Mouse (Mus musculus) heart, embryonic 12.5 days (tissue): ENCODE measurements at regions not wholly inside any gene's neighbourhood (a gene's known extent, or its start where the extent isn't known, plus 50 kb on each side); places are given as distances from the start of the nearest gene placed in this dataset.

Experiments used
- ATAC-seq: fragments of 200-750 bp; cut with Nextera tagmentation; 2 replicates; pipeline ENCODE4 v1.8.0; 2017; ENCODE audit warnings: moderate TSS enrichment, moderate library complexity; ENCODE audit not compliant: insufficient number of reproducible peaks, low FRiP score
- H3K27ac ChIP-seq: fragments of 300-500 bp; sonication (generic); 2 replicates; pipeline ENCODE4 v1.5.1; 2016; ENCODE audit warnings: mild to moderate bottlenecking, moderate library complexity; ENCODE audit not compliant: poor library complexity, severe bottlenecking
- H3K27me3 ChIP-seq: fragments of 300-500 bp; sonication (generic); replicated peaks from 2 replicates; pipeline ENCODE4 v1.6.1; 2016; ENCODE audit warnings: mild to moderate bottlenecking, moderate library complexity
- H3K36me3 ChIP-seq: fragments of 300-500 bp; sonication (generic); 2 replicates; pipeline ENCODE4 v1.6.1; 2016; ENCODE audit warnings: mild to moderate bottlenecking, moderate library complexity
- H3K4me1 ChIP-seq: fragments of 300-500 bp; sonication (generic); replicated peaks from 2 replicates; pipeline ENCODE4 v1.6.1; 2016; ENCODE audit warnings: mild to moderate bottlenecking
- H3K4me2 ChIP-seq: fragments of 300-500 bp; sonication (generic); 2 replicates; pipeline ENCODE4 v1.6.1; 2016; ENCODE audit warnings: mild to moderate bottlenecking, moderate library complexity
- H3K4me3 ChIP-seq: fragments of 300-500 bp; sonication (generic); 2 replicates; pipeline ENCODE4 v1.5.1; 2016; ENCODE audit warnings: mild to moderate bottlenecking
- H3K9ac ChIP-seq: fragments of 300-500 bp; sonication (generic); 2 replicates; pipeline ENCODE4 v1.6.1; 2016; ENCODE audit warnings: mild to moderate bottlenecking, moderate library complexity
- H3K9me3 ChIP-seq: fragments of 300-500 bp; sonication (generic); replicated peaks from 2 replicates; pipeline ENCODE4 v1.6.1; 2016; ENCODE audit warnings: mild to moderate bottlenecking, moderate library complexity
- WGBS: fragments of 180-500 bp; shearing (Covaris S2); methylation state at CpG from one replicate; pipeline ENCODE4 v1.1.7; 2016; 5-methylcytosine and 5-hydroxymethylcytosine counted together

- no peak for ATAC-seq
- Histone ChIP-seq H3K36me3 (no peaks in the 10 kb centered on the region), H3K4me2 (no peak overlapping the region), H3K9ac (no peak overlapping the region), H3K4me1 (0 out of 2 replicates have a peak, but pooled peaks cover 2% of the 10 kb centered on the region), H3K27ac (no peak overlapping the region), H3K27me3 (no peaks in the 10 kb centered on the region), H3K4me3 (no peak overlapping the region), H3K9me3 (no peaks in the 10 kb centered on the region)
- 76% methylated on average over 5 of the region's 5 CpGs for WGBS
These were observed 392.8 kb downstream of the Ttll7 start for GRCm38 (mm10) chr3:147244911-147245430.

- no peak overlapping the region for H3K27ac ChIP-seq
- H3K4me1 ChIP-seq, result 0 out of 2 replicates have a peak, but pooled peaks cover 2% of the 10 kb centered on the region
- H3K4me2 ChIP-seq, result no peak overlapping the region
- H3K9me3 ChIP-seq, result no peaks in the 10 kb centered on the region
- WGBS, result 79% methylated on average over 5 of the region's 5 CpGs
- H3K27me3 ChIP-seq, result no peaks in the 10 kb centered on the region
- no peak overlapping the region for H3K9ac ChIP-seq
- ATAC-seq, result no peak
- no peaks in the 10 kb centered on the region for H3K36me3 ChIP-seq
- H3K4me3 ChIP-seq, result no peak overlapping the region
These were observed 394.0 kb downstream of the Ttll7 start for GRCm38 (mm10) chr3:147246141-147246540.

- Histone ChIP-seq H3K27me3 (no peaks in the 10 kb centered on the region), H3K27ac (no peak overlapping the region), H3K36me3 (no peaks in the 10 kb centered on the region), H3K4me3 (no peak overlapping the region), H3K9me3 (no peaks in the 10 kb centered on the region), H3K4me2 (no peak overlapping the region), H3K4me1 (peaks cover 6% of the 10 kb centered on the region; the same call in 1 of the 2 replicates), H3K9ac (no peak overlapping the region)
- no peak for ATAC-seq
- WGBS, result 74% methylated on average over 1 of the region's 1 CpGs
These were observed 397.3 kb downstream of the Ttll7 start for GRCm38 (mm10) chr3:147249466-147249865.

- no peaks in the 10 kb centered on the region for H3K36me3 ChIP-seq
- H3K9ac ChIP-seq, result no peak overlapping the region
- no peak for ATAC-seq
- H3K27ac ChIP-seq, result no peak overlapping the region
- H3K4me2 ChIP-seq, result no peak overlapping the region
- H3K27me3 ChIP-seq, result no peaks in the 10 kb centered on the region
- H3K4me3 ChIP-seq, result no peak overlapping the region
- WGBS, result 79% methylated on average over 2 of the region's 2 CpGs
- H3K9me3 ChIP-seq, result no peaks in the 10 kb centered on the region
- H3K4me1 ChIP-seq, result peaks cover 6% of the 10 kb centered on the region; the same call in 1 of the 2 replicates
These were observed 397.7 kb downstream of the Ttll7 start for GRCm38 (mm10) chr3:147249906-147250305.

- no peak for ATAC-seq
- H3K9me3 ChIP-seq, result no peaks in the 10 kb centered on the region
- no peak overlapping the region for H3K4me2 ChIP-seq
- peaks cover 6% of the 10 kb centered on the region; the same call in 1 of the 2 replicates for H3K4me1 ChIP-seq
- H3K4me3 ChIP-seq, result no peak overlapping the region
- 72% methylated on average over 4 of the region's 4 CpGs for WGBS
- H3K9ac ChIP-seq, result no peak overlapping the region
- H3K36me3 ChIP-seq, result no peaks in the 10 kb centered on the region
- no peaks in the 10 kb centered on the region for H3K27me3 ChIP-seq
- no peak overlapping the region for H3K27ac ChIP-seq
These were observed 400.1 kb downstream of the Ttll7 start for GRCm38 (mm10) chr3:147252226-147252788.

GRCm38 (mm10) chr3:147252812-147253211 lies 400.6 kb downstream of the Ttll7 start:
- Histone ChIP-seq H3K9me3 (no peaks in the 10 kb centered on the region), H3K9ac (no peak overlapping the region), H3K36me3 (no peaks in the 10 kb centered on the region), H3K4me1 (peaks cover 6% of the 10 kb centered on the region; the same call in 1 of the 2 replicates), H3K4me2 (no peak overlapping the region), H3K27me3 (no peaks in the 10 kb centered on the region), H3K27ac (no peak overlapping the region), H3K4me3 (no peak overlapping the region)
- WGBS, result 54% methylated on average over 6 of the region's 6 CpGs
- ATAC-seq, result no peak

GRCm38 (mm10) chr3:147254454-147254853 lies 402.3 kb downstream of the Ttll7 start:
- H3K36me3 ChIP-seq, result no peaks in the 10 kb centered on the region
- 69% methylated on average over 5 of the region's 5 CpGs for WGBS
- peaks cover 4% of the 10 kb centered on the region; the same call in 1 of the 2 replicates for H3K4me1 ChIP-seq
- H3K9me3 ChIP-seq, result no peaks in the 10 kb centered on the region
- no peak overlapping the region for H3K4me2 ChIP-seq
- H3K27me3 ChIP-seq, result no peaks in the 10 kb centered on the region
- H3K27ac ChIP-seq, result no peak overlapping the region
- ATAC-seq, result no peak
- H3K9ac ChIP-seq, result no peak overlapping the region
- no peak overlapping the region for H3K4me3 ChIP-seq

- H3K4me1 ChIP-seq, result no peaks in the 10 kb centered on the region
- H3K9ac ChIP-seq, result no peak overlapping the region
- no peaks in the 10 kb centered on the region for H3K9me3 ChIP-seq
- 70% methylated on average over 10 of the region's 10 CpGs for WGBS
- H3K27ac ChIP-seq, result no peak overlapping the region
- H3K27me3 ChIP-seq, result no peaks in the 10 kb centered on the region
- H3K4me2 ChIP-seq, result no peak overlapping the region
- ATAC-seq, result no peak
- H3K36me3 ChIP-seq, result no peaks in the 10 kb centered on the region
- no peak overlapping the region for H3K4me3 ChIP-seq
These were observed 408.9 kb downstream of the Ttll7 start for GRCm38 (mm10) chr3:147260958-147261595.

- Histone ChIP-seq H3K9me3 (no peaks in the 10 kb centered on the region), H3K4me1 (no peaks in the 10 kb centered on the region), H3K27ac (peak overlapping the region; percentile 64), H3K36me3 (no peaks in the 10 kb centered on the region), H3K27me3 (no peaks in the 10 kb centered on the region), H3K4me2 (no peak overlapping the region), H3K9ac (no peak overlapping the region), H3K4me3 (no peak overlapping the region)
- 47% methylated on average over 5 of the region's 5 CpGs for WGBS
- no peak for ATAC-seq
These were observed 414.4 kb downstream of the Ttll7 start for GRCm38 (mm10) chr3:147266556-147266955.

- H3K27me3 ChIP-seq, result no peaks in the 10 kb centered on the region
- peak; percentile 48; the same call in 1 of the 2 replicates for ATAC-seq
- no peak overlapping the region for H3K9ac ChIP-seq
- WGBS, result 20% methylated on average over 3 of the region's 3 CpGs
- no peaks in the 10 kb centered on the region for H3K9me3 ChIP-seq
- H3K4me3 ChIP-seq, result no peak overlapping the region
- peaks cover 18% of the 10 kb centered on the region for H3K4me1 ChIP-seq
- no peaks in the 10 kb centered on the region for H3K36me3 ChIP-seq
- H3K27ac ChIP-seq, result peak overlapping the region; percentile 31; the same call in 1 of the 2 replicates
- H3K4me2 ChIP-seq, result no peak overlapping the region
These were observed 421.3 kb downstream of the Ttll7 start for GRCm38 (mm10) chr3:147273446-147273845.

- Histone ChIP-seq H3K4me2 (no peak overlapping the region), H3K36me3 (no peaks in the 10 kb centered on the region), H3K4me1 (peaks cover 22% of the 10 kb centered on the region), H3K4me3 (no peak overlapping the region), H3K27ac (no peak overlapping the region), H3K9ac (no peak overlapping the region), H3K9me3 (no peaks in the 10 kb centered on the region), H3K27me3 (no peaks in the 10 kb centered on the region)
- peak; percentile 55; the same call in 1 of the 2 replicates for ATAC-seq
These were observed 426.4 kb downstream of the Ttll7 start for GRCm38 (mm10) chr3:147278602-147279001.
